Mouse (Mus musculus) spleen, adult 2 months (tissue): Measurements from ENCODE around the gene Rgs8. TPM values are rescaled to one million over a fixed set of nuclear protein-coding genes. Genes with fewer than 3 reads are reported as not detected.

Experiments
- DNase-seq, 2 experiments: peaks; one replicate each; pipeline versions ENCODE4 v3.0.0 to v3.0.0-alpha.2; 2012 to 2021; ENCODE audit warnings: low spot score in 2 of 2, low read depth in 1 of 2
- H3K27ac ChIP-seq: fragments of 200-500 bp; 2 replicates; pipeline ENCODE4 v1.5.1; 2012; ENCODE audit warnings: low read length, inconsistent platforms; ENCODE audit not compliant: insufficient read depth
- H3K27me3 ChIP-seq: fragments of 200-500 bp; 2 replicates; pipeline ENCODE4 v1.6.1; 2012; ENCODE audit warnings: mild to moderate bottlenecking, moderate library complexity, low read length, inconsistent platforms; ENCODE audit not compliant: control insufficient read depth, insufficient read depth
- H3K36me3 ChIP-seq: fragments of 200-500 bp; 2 replicates; pipeline ENCODE4 v1.6.1; 2012; ENCODE audit warnings: mild to moderate bottlenecking, low read length, inconsistent platforms; ENCODE audit not compliant: control insufficient read depth, insufficient read depth
- H3K4me1 ChIP-seq: fragments of 200-500 bp; 2 replicates; pipeline ENCODE4 v1.6.1; 2011; ENCODE audit warnings: inconsistent platforms; ENCODE audit not compliant: control insufficient read depth, insufficient read depth, insufficient read length
- H3K4me3 ChIP-seq: fragments of 200-500 bp; 2 replicates; pipeline ENCODE4 v1.5.1; 2011; ENCODE audit warnings: mild to moderate bottlenecking, inconsistent platforms; ENCODE audit not compliant: insufficient read depth, insufficient read length; ENCODE audit errors: extremely low read depth
- CTCF ChIP-seq: fragments of 200-500 bp; IDR thresholded peaks from 2 replicates; pipeline ENCODE4 v1.5.1; 2011; ENCODE audit warnings: mild to moderate bottlenecking, inconsistent platforms; ENCODE audit not compliant: insufficient read depth, insufficient read length, insufficient replicate concordance; ENCODE audit errors: extremely low read depth
- POLR2A ChIP-seq: fragments of 200-500 bp; IDR thresholded peaks from 2 replicates; pipeline ENCODE4 v1.6.1; 2011; ENCODE audit warnings: low read depth, low read length, inconsistent platforms
- WGBS: fragments of 180-500 bp; shearing (Covaris S2); methylation state at CpG from one replicate; pipeline ENCODE4 v1.1.7; 2018; 5-methylcytosine and 5-hydroxymethylcytosine counted together
- polyA plus RNA-seq: library from polyadenylated mRNA; depleted of rRNA; stranded (reverse); fragments of >200 nt; gene quantifications from 2 replicates; pipeline ENCODE4 v1.2.3, GENCODE M21; 2012

Rgs8 gene
- polyA plus RNA-seq, 1 experiment = 0.02 TPM

GRCm38 (mm10) chr1:153665066-153665715, 12.4 kb downstream of the Rgs8 start:
- Histone ChIP-seq H3K4me1 (no peaks in the 10 kb centered on the region), H3K27me3 (no peaks in the 10 kb centered on the region), H3K36me3 (no peaks in the 10 kb centered on the region), H3K27ac (no peak overlapping the region), H3K4me3 (no peak overlapping the region)
- TF ChIP-seq POLR2A = no peak
- no peak for TF ChIP-seq CTCF
- DNase-seq = no peak
- 72% methylated on average over 10 of the region's 10 CpGs for WGBS

DNA sequence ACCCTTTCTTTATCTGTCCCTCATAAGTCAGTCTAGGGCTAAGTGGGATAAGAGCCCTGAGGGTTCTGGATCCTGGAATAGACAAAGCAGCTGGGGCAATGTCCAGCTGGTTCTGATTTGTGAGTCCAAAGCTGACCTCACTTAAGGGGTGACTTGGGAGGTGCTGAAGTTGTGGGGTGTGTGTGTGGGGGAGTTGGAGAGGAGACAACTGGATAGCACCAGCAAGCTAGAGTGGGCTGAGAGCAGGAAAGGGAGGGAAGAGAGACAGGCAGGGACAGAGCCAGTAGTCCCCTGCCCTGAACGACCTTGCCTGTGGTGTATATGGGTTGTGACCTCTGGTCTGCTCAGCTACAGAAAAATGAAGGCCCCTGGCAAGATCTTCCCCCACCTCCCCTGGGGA, 13.4 kb downstream of the Rgs8 start:
- Histone ChIP-seq H3K27me3 (no peaks in the 10 kb centered on the region), H3K36me3 (no peaks in the 10 kb centered on the region), H3K4me1 (no peaks in the 10 kb centered on the region), H3K27ac (no peak overlapping the region), H3K4me3 (no peak overlapping the region)
- TF ChIP-seq CTCF = no peak
- no peak for TF ChIP-seq POLR2A
- 22% methylated on average over 1 of the region's 1 CpGs for WGBS
- no peak for DNase-seq

DNA sequence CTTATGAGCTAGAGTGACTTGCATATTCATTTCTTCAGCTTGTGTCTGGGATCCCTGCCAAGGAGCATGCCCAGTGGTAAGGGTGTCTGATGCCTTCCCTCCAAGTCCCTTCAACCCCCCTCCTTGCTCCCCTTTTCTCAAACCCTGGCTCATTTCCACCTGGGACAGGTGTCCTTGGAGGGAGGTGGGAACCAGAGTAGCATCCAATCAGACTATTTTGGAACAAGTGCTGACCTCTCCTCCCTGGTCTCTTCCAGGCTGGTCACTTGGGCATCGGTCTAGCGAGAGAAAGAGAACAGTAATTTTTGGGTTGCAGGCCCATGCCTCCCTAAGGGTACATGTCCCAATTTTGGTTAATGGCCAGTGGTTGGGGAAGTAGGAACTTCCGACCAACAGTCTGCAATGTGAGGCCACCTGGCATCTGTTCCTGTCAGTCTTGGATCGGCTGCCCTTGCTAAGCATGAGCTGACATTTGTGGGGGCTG, 14.5 kb downstream of the Rgs8 start:
- DNase-seq = no peak
- Histone ChIP-seq H3K36me3 (no peaks in the 10 kb centered on the region), H3K27me3 (no peaks in the 10 kb centered on the region), H3K4me1 (no peaks in the 10 kb centered on the region), H3K27ac (no peak overlapping the region), H3K4me3 (no peak overlapping the region)
- TF ChIP-seq CTCF (no peak), POLR2A (no peak)
- 31% methylated on average over 4 of the region's 4 CpGs for WGBS

GRCm38 (mm10) chr1:153667781-153668180, 15.0 kb downstream of the Rgs8 start:
- Histone ChIP-seq H3K4me3 (no peak overlapping the region), H3K27ac (no peak overlapping the region), H3K36me3 (no peaks in the 10 kb centered on the region), H3K4me1 (no peaks in the 10 kb centered on the region), H3K27me3 (no peaks in the 10 kb centered on the region)
- DNase-seq = no peak
- TF ChIP-seq CTCF (no peak), POLR2A (no peak)
- 64% methylated on average over 5 of the region's 5 CpGs for WGBS

DNA sequence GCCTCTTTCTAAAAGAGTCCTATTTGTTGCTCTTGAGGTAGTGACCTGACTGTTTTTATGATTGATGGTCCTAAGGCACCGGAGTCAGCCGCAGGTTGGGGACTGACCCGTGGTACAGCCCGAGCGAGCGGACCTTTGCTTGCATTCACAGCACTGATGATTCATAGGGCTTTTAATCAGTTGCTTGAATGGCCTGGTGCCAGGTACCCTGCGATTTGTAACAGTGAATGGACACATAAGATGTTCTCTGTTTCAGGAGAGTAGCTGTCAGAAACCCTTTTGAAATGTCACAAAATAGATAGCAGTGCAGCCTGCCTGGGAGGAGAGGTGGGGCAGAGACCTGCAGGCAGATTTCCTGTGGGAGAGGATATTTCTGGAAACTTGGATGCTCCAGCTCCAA, 16.3 kb downstream of the Rgs8 start:
- no peak for TF ChIP-seq CTCF
- no peak for TF ChIP-seq POLR2A
- no peaks in the 10 kb centered on the region for H3K4me1 ChIP-seq
- H3K4me3 ChIP-seq = no peak overlapping the region
- 89% methylated on average over 7 of the region's 7 CpGs for WGBS
- H3K27ac ChIP-seq = no peak overlapping the region
- no peak for DNase-seq
- H3K27me3 ChIP-seq = no peaks in the 10 kb centered on the region
- H3K36me3 ChIP-seq = no peaks in the 10 kb centered on the region

GRCm38 (mm10) chr1:153669728-153670127, 16.9 kb downstream of the Rgs8 start:
- H3K4me3 ChIP-seq = no peak overlapping the region
- DNase-seq = no peak
- H3K36me3 ChIP-seq = no peaks in the 10 kb centered on the region
- no peak overlapping the region for H3K27ac ChIP-seq
- 89% methylated on average over 3 of the region's 3 CpGs for WGBS
- no peaks in the 10 kb centered on the region for H3K27me3 ChIP-seq
- no peaks in the 10 kb centered on the region for H3K4me1 ChIP-seq
- TF ChIP-seq POLR2A (no peak), CTCF (no peak)

- H3K4me3 ChIP-seq = no peak overlapping the region
- no peak for DNase-seq
- H3K36me3 ChIP-seq = no peaks in the 10 kb centered on the region
- H3K27ac ChIP-seq = no peak overlapping the region
- 82% methylated on average over 3 of the region's 3 CpGs for WGBS
- no peaks in the 10 kb centered on the region for H3K4me1 ChIP-seq
- TF ChIP-seq CTCF (no peak), POLR2A (no peak)
- no peaks in the 10 kb centered on the region for H3K27me3 ChIP-seq
Measured at GRCm38 (mm10) chr1:153671352-153671751, 18.5 kb downstream of the Rgs8 start.
